Mouse (Mus musculus): ENCODE results near the gene Fam198a.
"Not testable (repeated sequence)": the region's sequence is repeated elsewhere in the genome, so short reads cannot be mapped to it uniquely, and the experiment has no call there.

Fam198a gene

DNA sequence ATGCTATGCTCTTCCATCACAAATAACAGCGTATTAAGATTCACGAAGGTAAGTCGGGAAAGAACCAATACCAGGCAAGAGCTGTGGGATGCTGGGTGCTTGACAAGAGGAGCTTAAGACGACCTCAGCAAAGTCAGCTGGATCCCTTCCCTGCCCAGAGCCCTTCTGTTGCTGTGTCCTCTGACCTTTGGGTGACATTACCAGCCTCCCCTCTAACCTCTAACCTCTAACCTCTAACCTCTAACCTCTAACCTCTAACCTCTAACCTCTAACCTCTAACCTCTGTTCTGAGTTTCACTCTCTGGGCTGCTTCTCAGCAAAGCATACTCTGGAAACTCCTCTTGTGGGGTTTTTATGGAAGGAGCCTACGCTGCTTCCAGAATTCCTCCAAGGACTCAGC lies 67.3 kb downstream of the Fam198a start:
- in situ Hi-C loops (cut with MboI, MseI) = no loop called here

DNA sequence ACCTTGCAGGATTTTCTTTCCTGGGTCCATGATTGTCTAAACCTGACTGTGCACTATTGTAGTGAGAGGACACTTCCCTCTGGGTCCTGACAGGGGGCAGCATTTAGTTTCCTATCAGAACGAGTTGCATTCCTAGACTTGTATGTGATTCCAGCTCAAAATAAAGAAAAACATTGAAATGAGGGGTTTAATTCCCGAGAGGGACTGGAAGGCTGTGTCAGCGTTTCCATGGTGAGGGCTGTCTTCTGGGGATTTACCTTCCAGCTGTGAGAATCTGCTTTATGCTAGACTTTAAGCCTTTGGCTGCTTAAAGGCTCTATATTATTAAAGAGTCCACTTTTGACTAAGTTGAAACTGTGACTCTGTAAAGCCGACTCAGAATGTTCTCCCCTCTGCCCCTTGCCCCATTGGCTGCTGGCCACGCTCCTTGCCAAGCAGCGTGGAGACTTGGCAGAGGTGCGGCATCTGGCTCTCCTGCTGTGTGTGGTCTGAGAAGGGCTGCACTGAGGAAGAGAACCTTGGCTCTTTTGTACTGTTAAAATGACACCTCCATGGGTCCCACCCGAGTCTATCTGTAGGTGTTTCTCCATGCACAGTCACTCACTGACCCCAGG lies 68.1 kb downstream of the Fam198a start:
- in situ Hi-C loops (cut with MboI, MseI) = no loop called here

DNA sequence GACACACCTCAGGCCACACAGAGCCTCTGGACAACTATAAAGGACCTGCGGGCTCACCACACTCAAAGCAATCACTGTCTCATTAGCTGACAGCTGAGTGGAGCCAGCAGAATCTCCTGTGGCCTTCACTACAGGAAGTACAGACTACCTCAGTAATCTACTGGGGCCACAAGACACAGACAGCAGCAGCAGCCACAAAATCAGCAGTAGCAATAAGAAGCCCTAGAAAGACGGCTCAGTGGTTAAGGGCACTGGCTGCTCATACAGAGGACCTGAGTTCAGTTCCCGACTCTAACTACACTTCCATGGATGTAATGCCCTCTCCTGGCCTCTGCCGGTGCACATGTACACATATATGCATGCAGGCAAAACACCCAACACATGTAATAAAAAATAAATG lies 69.5 kb downstream of the Fam198a start:
- in situ Hi-C loops (cut with MboI, MseI) = no loop called here

DNA sequence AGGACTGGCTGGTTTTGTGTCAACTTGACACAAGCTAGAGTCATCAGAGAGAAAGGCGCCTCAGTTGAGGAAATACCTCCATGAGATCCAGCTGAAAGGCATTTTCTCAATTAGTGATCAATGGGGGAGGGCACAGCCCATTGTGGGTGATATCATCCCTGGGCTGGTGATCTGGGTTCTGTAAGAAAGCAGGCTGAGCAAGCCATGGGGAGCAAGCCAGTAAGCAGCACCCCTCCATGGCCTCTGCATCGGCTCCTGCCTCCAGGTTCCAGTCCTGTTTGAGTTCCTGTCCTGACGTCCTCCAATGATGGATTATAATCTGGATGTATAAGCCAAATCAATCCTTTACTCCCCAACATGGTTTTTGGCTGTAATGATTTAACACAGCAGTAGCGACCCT lies 70.4 kb downstream of the Fam198a start:
- in situ Hi-C loops (cut with MboI, MseI) = not testable (repeated sequence)

DNA sequence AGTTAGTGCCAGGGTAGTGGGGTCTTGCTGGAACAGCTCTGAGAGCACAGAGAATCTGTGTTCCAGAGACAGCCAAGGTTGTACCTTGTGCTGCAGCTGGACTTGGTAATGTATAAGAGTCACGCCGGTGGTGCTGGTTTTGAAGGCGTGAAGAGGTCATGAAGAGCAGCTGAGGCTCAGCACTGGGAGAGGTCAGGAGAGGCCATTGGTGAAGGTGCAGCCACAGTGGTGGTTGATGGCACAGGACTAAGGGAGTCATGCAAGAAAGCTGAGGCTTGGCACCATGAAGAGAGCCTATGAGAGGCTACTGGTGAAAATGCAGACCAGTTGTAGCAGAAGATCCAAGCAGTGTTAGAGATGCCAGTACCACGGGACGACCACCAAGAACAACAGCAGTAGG lies 70.8 kb downstream of the Fam198a start:
- in situ Hi-C loops (cut with MboI, MseI) = no loop called here

DNA sequence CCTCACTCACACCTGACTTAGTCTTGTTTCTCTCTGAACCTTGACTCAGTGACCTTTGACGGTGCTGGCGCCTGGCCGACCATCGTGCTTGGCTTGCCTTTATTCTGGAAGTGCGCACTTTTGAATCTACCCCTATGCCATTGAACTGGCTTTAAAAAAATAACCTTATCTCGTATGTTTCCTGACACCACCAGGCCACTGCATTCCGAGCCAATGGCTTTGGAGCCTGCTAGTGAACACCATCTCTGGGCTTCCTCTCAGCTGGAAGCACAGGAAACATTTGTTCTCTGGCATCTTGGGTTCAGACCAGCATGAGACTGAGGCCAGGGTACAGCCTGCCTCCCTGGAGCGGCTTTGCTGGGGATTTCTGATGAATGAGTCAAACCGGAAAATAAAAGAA lies 72.0 kb downstream of the Fam198a start:
- in situ Hi-C loops (cut with MboI, MseI) = no loop called here

DNA sequence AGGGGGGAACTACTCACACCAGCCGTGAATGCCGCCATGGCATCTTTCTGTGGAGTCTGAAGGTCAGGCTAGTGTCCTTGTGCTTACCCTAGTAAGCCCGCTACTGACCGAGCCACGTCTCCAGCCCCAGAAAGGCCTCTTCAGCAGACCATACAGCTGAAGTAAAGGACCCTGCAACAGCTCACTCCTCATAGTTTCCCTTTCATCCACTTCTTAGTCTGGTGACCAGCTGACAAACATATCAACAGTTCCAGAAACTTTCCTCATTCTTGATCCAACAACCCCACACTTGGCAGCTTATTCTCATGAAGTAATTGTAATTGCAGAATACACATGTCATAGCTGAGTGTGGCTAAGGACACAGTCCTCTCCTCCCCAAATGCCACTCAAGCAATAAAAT lies 73.1 kb downstream of the Fam198a start:
- in situ Hi-C loops (cut with MboI, MseI) = no loop called here

DNA sequence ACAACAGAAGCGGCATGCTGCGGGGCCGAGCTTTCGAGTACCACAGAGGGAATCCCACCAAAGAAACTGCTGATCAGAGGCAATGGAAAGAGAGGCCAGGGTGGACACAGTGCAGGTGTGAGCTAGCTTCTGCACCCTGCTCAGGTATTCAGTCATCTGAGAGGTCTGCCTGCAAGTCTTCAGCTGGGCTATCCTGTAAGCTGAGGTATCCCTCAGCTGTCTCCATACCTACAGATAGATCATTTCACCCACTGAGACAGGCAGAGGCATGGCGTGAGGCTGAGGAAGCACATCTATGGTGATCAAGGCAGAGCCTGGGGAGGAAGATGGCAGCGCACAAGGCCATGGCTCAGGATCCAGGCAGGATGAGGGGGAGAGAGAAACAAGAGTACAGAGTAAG lies 73.6 kb downstream of the Fam198a start:
- in situ Hi-C loops (cut with MboI, MseI) = no loop called here

DNA sequence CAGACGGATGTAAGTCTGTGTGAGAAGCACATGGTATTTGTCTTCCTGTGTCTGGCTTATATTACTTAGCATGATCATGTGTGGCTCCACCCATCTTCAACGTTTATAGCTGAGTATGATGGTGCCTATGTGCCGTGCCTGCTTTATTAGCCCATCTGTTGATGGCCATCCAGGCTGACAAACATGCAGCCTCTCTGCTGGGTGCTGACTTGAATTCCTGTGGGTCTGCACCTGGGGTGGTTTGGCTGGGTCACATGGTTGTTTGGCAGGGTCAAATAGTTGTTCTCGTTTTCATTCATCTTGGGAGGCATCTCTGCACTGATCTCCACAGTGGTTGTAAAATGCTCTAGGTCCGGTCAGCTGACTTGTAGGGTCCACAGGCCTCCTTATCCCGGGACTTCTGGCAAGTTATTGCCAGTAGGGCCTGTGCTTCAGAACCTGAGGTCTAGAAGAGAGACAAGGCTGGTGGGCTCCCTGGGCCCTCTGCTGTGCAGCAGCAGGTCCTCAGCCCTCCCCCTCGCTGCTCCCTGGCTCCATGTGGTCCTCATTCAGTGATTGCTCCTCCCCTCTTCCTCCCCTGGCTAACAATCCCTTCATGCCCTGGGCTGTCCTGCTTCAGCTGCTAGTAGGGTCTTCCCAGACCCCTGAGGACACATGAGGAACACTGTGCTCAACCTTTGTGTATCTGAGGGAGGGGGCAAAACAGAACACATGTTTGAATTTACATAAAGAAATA lies 75.2 kb downstream of the Fam198a start:
- in situ Hi-C loops (cut with MboI, MseI) = no loop called here

DNA sequence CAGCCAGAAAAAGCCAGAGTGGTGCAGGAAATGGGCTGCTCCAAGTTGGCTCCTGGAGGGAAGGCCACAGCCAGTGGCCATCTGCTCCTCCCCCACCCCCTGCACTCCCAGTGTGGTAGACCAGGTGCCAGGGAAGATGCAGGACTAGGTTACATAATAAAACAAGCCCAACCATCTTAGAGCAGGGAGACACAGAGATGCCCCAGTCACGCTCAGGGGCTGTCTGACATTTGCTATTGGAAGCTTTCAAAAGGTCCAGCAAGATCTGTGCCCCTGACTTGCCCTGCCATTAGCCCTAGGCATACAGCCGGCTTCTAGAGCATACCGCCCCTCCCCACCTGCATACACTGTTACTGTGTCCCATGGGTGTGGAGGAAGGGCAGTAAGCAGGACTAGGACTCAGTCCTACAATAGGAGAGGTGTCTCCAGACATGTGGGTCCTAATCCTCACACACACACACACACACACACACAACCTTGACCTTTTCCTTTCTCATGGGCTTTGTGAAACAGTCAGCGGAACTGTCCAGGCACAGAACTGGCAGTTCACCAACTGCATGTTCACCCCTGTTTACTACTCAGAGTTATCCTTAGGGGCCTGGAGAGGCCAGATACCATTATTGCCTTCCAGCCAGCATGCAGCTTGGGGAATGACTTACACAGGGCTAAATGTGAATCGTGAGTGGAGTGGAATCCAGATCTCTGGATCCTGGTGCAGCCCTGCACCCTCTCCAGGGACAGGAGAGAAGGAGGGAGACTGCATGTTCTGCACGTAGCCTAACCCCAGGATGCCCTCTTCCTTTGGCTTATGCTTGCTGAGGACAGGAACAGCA lies 76.5 kb downstream of the Fam198a start:
- in situ Hi-C loops (cut with MboI, MseI) = no loop called here

DNA sequence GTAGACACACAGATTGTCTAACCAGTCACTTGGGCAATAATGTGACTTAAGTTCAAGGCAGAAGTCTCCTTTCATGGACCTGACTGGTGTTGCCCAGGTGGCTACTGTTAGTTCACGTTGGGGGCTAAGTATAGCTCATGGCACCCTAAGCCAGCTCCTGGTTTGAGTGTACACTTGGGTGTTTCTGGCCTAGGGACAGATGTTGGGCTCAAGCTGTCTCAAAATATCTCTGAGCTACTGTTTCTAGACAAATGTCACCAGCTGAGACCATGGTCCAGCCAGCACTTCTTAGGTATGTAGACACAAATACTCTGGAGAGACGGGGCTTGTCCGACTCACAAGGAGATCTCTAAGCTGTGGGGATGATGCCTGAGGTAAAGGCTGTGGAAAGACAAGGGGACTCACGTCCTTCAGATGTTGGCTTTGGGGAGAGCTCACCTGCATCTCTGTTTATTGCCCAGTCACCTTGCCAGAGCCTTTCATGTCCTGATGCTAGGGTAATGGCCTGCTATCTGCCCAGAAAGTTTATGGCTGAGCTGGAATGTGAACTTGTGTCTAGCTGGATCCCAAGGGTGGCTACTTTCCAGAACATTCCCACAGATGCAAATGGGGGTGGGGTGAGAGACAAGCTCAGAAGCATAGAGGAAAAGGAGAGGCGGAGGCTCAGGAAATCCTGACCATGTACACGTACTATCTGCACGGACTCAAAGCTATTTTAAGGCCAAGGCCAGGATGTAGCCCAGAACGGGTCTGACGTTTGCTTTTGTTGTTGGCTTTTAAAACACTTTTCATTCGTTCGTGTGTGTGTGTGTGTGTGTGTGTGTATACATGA lies 77.3 kb downstream of the Fam198a start:
- in situ Hi-C loops (cut with MboI, MseI) = no loop called here

DNA sequence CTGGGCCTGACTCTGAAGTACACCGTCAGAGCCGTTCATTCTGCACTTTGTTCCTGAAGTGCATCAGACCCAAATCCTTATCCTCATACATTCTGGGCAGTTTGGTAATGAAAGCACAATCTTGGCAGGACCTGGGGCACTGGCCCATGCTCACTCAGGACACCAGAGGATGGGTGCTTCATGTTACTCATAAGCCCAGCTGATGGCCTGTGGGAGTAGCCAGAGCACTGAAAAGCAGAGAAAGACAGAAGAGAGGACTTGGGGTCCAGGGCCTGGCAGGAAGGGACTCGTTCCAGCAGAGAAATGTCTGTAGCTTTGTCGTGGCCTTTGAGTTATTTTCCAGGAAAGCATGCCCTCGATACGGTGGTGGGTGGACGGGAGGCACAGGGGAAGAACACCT lies 79.0 kb downstream of the Fam198a start:
- in situ Hi-C loops (cut with MboI, MseI) = no loop called here
